ENCODE assay signal across 9 mouse cellular contexts in genomic region chr15:100091818-100092217, GRCm38 (mm10). TPM values are rescaled to one million over a fixed set of nuclear protein-coding genes. Genes with fewer than 3 reads are reported as not detected.
A peak's percentile ranks its signal among the peaks of the same experiment; 100 is the strongest.
DNase-seq lines count a peak whose midpoint lies in the region; ATAC-seq and TF ChIP-seq lines count a peak whose summit lies in the region.
"Had no signal": no experiment of that assay in that cellular context is flagged by ENCODE, and none has a peak within 500 bp of the region (broad histone marks: within the 10 kb centered on the region; RNA-seq: fewer than 3 reads in every experiment).

No protein-coding gene starts in this region.

- DNase-seq in cerebellum, adult 9-11 months = no peak
- no peak for DNase-seq in layer of hippocampus, adult 2 months (ENCODE audit: low spot score in 2 of 2)
- DNase-seq in layer of hippocampus, adult 11-12 months (ENCODE audit: low spot score) = no peak
- DNase-seq in hindbrain, postnatal 0 days (ENCODE audit: low spot score) = no peak
- no peak for DNase-seq in layer of hippocampus, postnatal 36 days
- no peak for DNase-seq in left cerebral cortex, adult 8-10 months (ENCODE audit: low spot score in 2 of 2)
- DNase-seq: gastrocnemius, postnatal 14 days had no signal

- no peaks in the 10 kb centered on the region for H3K9me3 ChIP-seq in hindbrain, postnatal 0 days (ENCODE audit: low read length)
- H3K9me3 ChIP-seq in neural tube, embryonic 13.5 days = no peaks in the 10 kb centered on the region

- WGBS in hindbrain, postnatal 0 days = 48% methylated on average over 8 of the region's 8 CpGs
- 56% methylated on average over 8 of the region's 8 CpGs for WGBS in neural tube, embryonic 13.5 days

- no peak for TF ChIP-seq CTCF in layer of hippocampus, adult 2 months (conservative IDR thresholded peaks at IDR 0.05)
- no peak for TF ChIP-seq CTCF in hindbrain, postnatal 0 days (IDR thresholded peaks at IDR 0.05; ENCODE audit: low read depth)

- no peaks in the 10 kb centered on the region for H3K27me3 ChIP-seq in hindbrain, postnatal 0 days (ENCODE audit: insufficient read depth, low read length)
- H3K27me3 ChIP-seq in neural tube, embryonic 13.5 days = no peaks in the 10 kb centered on the region

- peak; percentile 53; the same call in 1 of the 2 replicates for ATAC-seq in cerebellum, adult (ENCODE audit: insufficient number of reproducible peaks, low FRiP score, low TSS enrichment)
- no peak for ATAC-seq in hindbrain, postnatal 0 days
- no peak for ATAC-seq in neural tube, embryonic 13.5 days (ENCODE audit: low read depth)

- no peak overlapping the region for H3K4me3 ChIP-seq in layer of hippocampus, adult 2 months
- no peak overlapping the region for H3K4me3 ChIP-seq in hindbrain, postnatal 0 days (ENCODE audit: low read length)
- H3K4me3 ChIP-seq in neural tube, embryonic 13.5 days = no peak overlapping the region

- peaks cover 14% of the 10 kb centered on the region; the same call in 1 of the 2 replicates for H3K4me1 ChIP-seq in hindbrain, postnatal 0 days (ENCODE audit: insufficient read depth, low read length)
- peaks cover 58% of the 10 kb centered on the region for H3K4me1 ChIP-seq in neural tube, embryonic 13.5 days (replicated peaks)

- H3K27ac ChIP-seq in layer of hippocampus, adult 2 months = peak overlapping the region; percentile 60
- peak overlapping the region; percentile 8 for H3K27ac ChIP-seq in hindbrain, postnatal 0 days
- H3K27ac ChIP-seq in neural tube, embryonic 13.5 days (replicated peaks) = peak overlapping the region; percentile 39

- no peak overlapping the region for H3K4me2 ChIP-seq in hindbrain, postnatal 0 days (ENCODE audit: low read depth, low read length)
- 0 out of 2 replicates have a peak overlapping the region, but pooled peaks have one; percentile 13 for H3K4me2 ChIP-seq in neural tube, embryonic 13.5 days

- no peaks in the 10 kb centered on the region for H3K36me3 ChIP-seq in hindbrain, postnatal 0 days (ENCODE audit: insufficient read depth, low read length)
- H3K36me3 ChIP-seq in neural tube, embryonic 13.5 days = no peaks in the 10 kb centered on the region

- no peak overlapping the region for H3K9ac ChIP-seq in hindbrain, postnatal 0 days (replicated peaks; ENCODE audit: low read length)
- H3K9ac ChIP-seq in neural tube, embryonic 13.5 days = 0 out of 2 replicates have a peak overlapping the region, but pooled peaks have one; percentile 17

RNA-seq across cellular contexts. Expression of gene Dip2b, which starts 53.4 kb away (rescaled TPM):
- total RNA-seq in layer of hippocampus, adult 2 months (2021) = 10 to 100 TPM; 47.7 to 51.3 TPM
- total RNA-seq in hindbrain, postnatal 0 days (2014; rRNA removed) = 44.7 and 46.4 TPM in 2 replicates
- polyA plus RNA-seq in hindbrain, postnatal 0 days (2015; fragmentation: Nextera tagmentation; extraction: Ambion mirVana) = 11.9 and 12.1 TPM in 2 replicates
- 18.4 and 18.5 TPM in 2 replicates for polyA plus RNA-seq in neural tube, embryonic 13.5 days (2015; fragmentation: Nextera tagmentation; extraction: Ambion mirVana)
- 10 to 100 TPM; 48.5 to 58.8 TPM for total RNA-seq in layer of hippocampus, postnatal 36 days (2021)
- 10 to 100 TPM; 61.2 to 64.7 (median 62.8) TPM for total RNA-seq in left cerebral cortex, adult 8-10 months (2022)

Comparison
In these comparisons a context has a peak if more than half of its experiments do, and no peak if none do; other contexts are left out.
1. H3K27ac ChIP-seq: peak in every context shown above with its lines; median percentile 60 in layer of hippocampus, adult 2 months; 39 in neural tube, embryonic 13.5 days; 8 in hindbrain, postnatal 0 days.